Mouse (Mus musculus) G1E (cell line): Measurements from ENCODE around the gene Maats1. TPM values are rescaled to one million over a fixed set of nuclear protein-coding genes. Genes with fewer than 3 reads are reported as not detected.

ENCODE experiments used
- ATAC-seq: 2 replicates; pipeline ENCODE4 v1.8.0; 2016; ENCODE audit warnings: mild to moderate bottlenecking; ENCODE audit not compliant: insufficient number of reproducible peaks, poor library complexity, low FRiP score, severe bottlenecking; ENCODE audit errors: extremely low read depth
- DNase-seq: peaks from one replicate; pipeline ENCODE4 v3.0.0; 2012; ENCODE audit warnings: low spot score
- H3K27me3 ChIP-seq: 2 replicates; pipeline ENCODE4 v1.6.1; 2012; ENCODE audit warnings: mild to moderate bottlenecking, low read length, inconsistent platforms; ENCODE audit not compliant: insufficient read depth
- H3K36me3 ChIP-seq: replicated peaks from 2 replicates; pipeline ENCODE3; 2012; ENCODE audit warnings: mild to moderate bottlenecking, inconsistent platforms
- H3K4me1 ChIP-seq: 2 replicates; pipeline ENCODE4 v1.6.1; 2012; ENCODE audit warnings: low read depth, low read length, inconsistent platforms, mixed read lengths; ENCODE audit not compliant: insufficient read depth
- H3K4me3 ChIP-seq: 2 replicates; pipeline ENCODE4 v1.5.1; 2012; ENCODE audit warnings: low read depth, mild to moderate bottlenecking, inconsistent platforms, low read length, moderate library complexity, mixed read lengths
- H3K9me3 ChIP-seq: replicated peaks from 2 replicates; pipeline ENCODE4 v1.6.1; 2012; ENCODE audit warnings: inconsistent platforms
- CTCF ChIP-seq: IDR thresholded peaks from 2 replicates; pipeline ENCODE4 v1.5.1; 2012; ENCODE audit warnings: low read depth, low read length, inconsistent platforms, mixed read lengths
- GATA1 ChIP-seq: IDR thresholded peaks from 2 replicates; pipeline ENCODE4 v1.6.1; 2012; ENCODE audit warnings: borderline replicate concordance, low read length, inconsistent platforms, mixed read lengths
- GATA2 ChIP-seq: IDR thresholded peaks from 2 replicates; pipeline ENCODE4 v1.6.1; 2012; ENCODE audit warnings: low read depth, low read length, inconsistent platforms, borderline replicate concordance
- POLR2AphosphoS5 ChIP-seq: IDR thresholded peaks from 2 replicates; pipeline ENCODE4 v1.6.1; 2012; ENCODE audit warnings: low read depth, low read length, inconsistent platforms; ENCODE audit not compliant: insufficient replicate concordance
- TAL1 ChIP-seq: conservative IDR thresholded peaks from 2 replicates; pipeline ENCODE4 v1.6.1; 2012; ENCODE audit warnings: low read depth, low read length, inconsistent platforms, mixed read lengths
- polyA plus RNA-seq: library from polyadenylated mRNA; stranded (reverse); fragments of >175 nt; gene quantifications from 2 replicates; pipeline ENCODE4 v1.2.3, GENCODE M21; 2012
- total RNA-seq, 2 experiments: library from RNA; stranded (forward) in 1 of 2; stranded (reverse) in 1 of 2; fragments of 200-1000 nt in 1 of 2; fragments of >200 nt in 1 of 2; fragmentation: Nextera tagmentation in 1 of 2; gene quantifications; 2 replicates each; pipeline ENCODE4 v1.2.3; 2014 to 2017

Maats1 gene
- total and polyA plus RNA-seq, 3 experiments: 0.11 TPM; not detected in 2

- TF ChIP-seq CTCF (no peak), POLR2AphosphoS5 (no peak), GATA2 (no peak), TAL1 (no peak), GATA1 (no peak)
- no peaks in the 10 kb centered on the region for H3K36me3 ChIP-seq
These were observed 17.6 kb downstream of the Maats1 start for GRCm38 (mm10) chr16:38324311-38324710.

GRCm38 (mm10) chr16:38321452-38321935 lies 20.4 kb downstream of the Maats1 start:
- Histone ChIP-seq H3K27me3 (peaks cover 15% of the 10 kb centered on the region; the same call in 1 of the 2 replicates), H3K4me1 (peaks cover 3% of the 10 kb centered on the region; the same call in 1 of the 2 replicates), H3K4me3 (no peak overlapping the region), H3K36me3 (no peaks in the 10 kb centered on the region), H3K9me3 (no peaks in the 10 kb centered on the region)
- no peak for TF ChIP-seq TAL1
- no peak for TF ChIP-seq POLR2AphosphoS5
- TF ChIP-seq GATA1: no peak
- TF ChIP-seq GATA2: no peak
- no peak for TF ChIP-seq CTCF
- DNase-seq (no peak), ATAC-seq (no peak)

More at GRCm38 (mm10) chr16:38324311-38324710, 17.6 kb downstream of the Maats1 start:
- Histone ChIP-seq H3K27me3 (peaks cover 15% of the 10 kb centered on the region; the same call in 1 of the 2 replicates), H3K4me1 (peaks cover 3% of the 10 kb centered on the region; the same call in 1 of the 2 replicates), H3K4me3 (no peak overlapping the region), H3K9me3 (peaks cover 1% of the 10 kb centered on the region; the same call in 1 of the 2 replicates)
- ATAC-seq (no peak), DNase-seq (no peak)

GRCm38 (mm10) chr16:38319087-38319486 lies 22.9 kb downstream of the Maats1 start:
- H3K9me3 ChIP-seq: no peaks in the 10 kb centered on the region
- DNase-seq: no peak
- no peak for ATAC-seq
- peaks cover 10% of the 10 kb centered on the region; the same call in 1 of the 2 replicates for H3K27me3 ChIP-seq
- no peaks in the 10 kb centered on the region for H3K36me3 ChIP-seq
- TF ChIP-seq GATA2 (no peak), GATA1 (no peak), POLR2AphosphoS5 (no peak), CTCF (no peak), TAL1 (no peak)
- H3K4me1 ChIP-seq: peaks cover 3% of the 10 kb centered on the region; the same call in 1 of the 2 replicates
- no peak overlapping the region for H3K4me3 ChIP-seq

GRCm38 (mm10) chr16:38318492-38318891 lies 23.5 kb downstream of the Maats1 start:
- H3K36me3 ChIP-seq: no peaks in the 10 kb centered on the region
- peaks cover 3% of the 10 kb centered on the region; the same call in 1 of the 2 replicates for H3K4me1 ChIP-seq
- H3K27me3 ChIP-seq: peaks cover 6% of the 10 kb centered on the region; the same call in 1 of the 2 replicates
- ATAC-seq: no peak
- no peak overlapping the region for H3K4me3 ChIP-seq
- H3K9me3 ChIP-seq: no peaks in the 10 kb centered on the region
- TF ChIP-seq GATA1 (no peak), CTCF (no peak), TAL1 (no peak)
- no peak for DNase-seq

- H3K9me3 ChIP-seq: no peaks in the 10 kb centered on the region
- peaks cover 37% of the 10 kb centered on the region for H3K27me3 ChIP-seq
- TF ChIP-seq TAL1 (no peak), GATA2 (no peak), CTCF (no peak), POLR2AphosphoS5 (no peak), GATA1 (no peak)
- DNase-seq (no peak), ATAC-seq (no peak)
- H3K4me1 ChIP-seq: peaks cover 5% of the 10 kb centered on the region
- H3K4me3 ChIP-seq: no peak overlapping the region
- no peaks in the 10 kb centered on the region for H3K36me3 ChIP-seq
These were observed 33.7 kb downstream of the Maats1 start for GRCm38 (mm10) chr16:38308195-38308594.

GRCm38 (mm10) chr16:38307651-38308050 lies 34.3 kb downstream of the Maats1 start:
- Histone ChIP-seq H3K36me3 (no peaks in the 10 kb centered on the region), H3K4me3 (no peak overlapping the region), H3K27me3 (peaks cover 37% of the 10 kb centered on the region), H3K9me3 (no peaks in the 10 kb centered on the region), H3K4me1 (peaks cover 5% of the 10 kb centered on the region)
- no peak for ATAC-seq
- DNase-seq: no peak
- TF ChIP-seq POLR2AphosphoS5 (no peak), CTCF (no peak), GATA2 (no peak), TAL1 (no peak), GATA1 (no peak)
